Mouse (Mus musculus): ENCODE data around the gene Th. TPM values are rescaled to one million over a fixed set of nuclear protein-coding genes. Genes with fewer than 3 reads are reported as not detected.

Gene Th
- polyA plus RNA-seq, 1 experiment from 2014 or later, result 0.44 TPM

Other genes starting within 250 kb of the Th start
- gene Ins2, start 187.7 kb downstream of the Th start, polyA plus RNA-seq (2014; fragmentation: Nextera tagmentation; extraction: Ambion mirVana), result not detected in 2 replicates
- gene Ascl2, start 38.1 kb upstream of the Th start, polyA plus RNA-seq (2014; fragmentation: Nextera tagmentation; extraction: Ambion mirVana), result 0.39 and 0.70 TPM in 2 replicates
- 3.8 and 4.8 TPM in 2 replicates for gene Tspan32, start 73.9 kb upstream of the Th start, polyA plus RNA-seq (2014; fragmentation: Nextera tagmentation; extraction: Ambion mirVana)
- 317 and 321 TPM in 2 replicates for gene Cd81, start 121.6 kb upstream of the Th start, polyA plus RNA-seq (2014; fragmentation: Nextera tagmentation; extraction: Ambion mirVana)
- gene Tssc4, start 138.1 kb upstream of the Th start, polyA plus RNA-seq (2014; fragmentation: Nextera tagmentation; extraction: Ambion mirVana), result 76.9 and 82.1 TPM in 2 replicates
- 2.4 and 2.9 TPM in 2 replicates for gene Trpm5, start 163.5 kb upstream of the Th start, polyA plus RNA-seq (2014; fragmentation: Nextera tagmentation; extraction: Ambion mirVana)
- gene Kcnq1, start 175.2 kb upstream of the Th start, polyA plus RNA-seq (2014; fragmentation: Nextera tagmentation; extraction: Ambion mirVana), result 1.5 and 1.7 TPM in 2 replicates